Mouse (Mus musculus) retina, postnatal 7 days (tissue): ENCODE data around the gene Rsbn1.

ENCODE experiments used
- DNase-seq: peaks from one replicate; pipeline ENCODE4 v3.0.0-alpha.2; 2012; ENCODE audit warnings: low read depth, low spot score

The Rsbn1 gene

DNA sequence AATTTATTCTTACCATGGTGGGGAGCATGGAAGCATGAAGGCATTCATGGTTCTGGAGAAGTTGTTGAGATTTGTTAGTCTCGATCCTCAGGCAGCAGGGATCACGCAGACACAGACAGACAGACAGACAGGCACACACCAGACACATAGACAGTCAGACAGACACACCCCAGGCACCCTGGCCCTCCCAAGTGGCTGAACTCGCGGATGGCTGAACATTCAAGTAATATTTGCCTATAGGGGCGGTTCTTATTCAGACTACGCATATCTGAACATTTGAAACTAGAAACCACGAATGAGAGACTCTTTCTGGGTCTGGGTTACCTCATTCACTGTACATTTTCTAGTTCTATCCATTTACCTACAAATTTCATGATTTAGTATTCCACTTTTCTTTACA is 34.7 kb downstream of the Rsbn1 start:
- no peak for DNase-seq

DNA sequence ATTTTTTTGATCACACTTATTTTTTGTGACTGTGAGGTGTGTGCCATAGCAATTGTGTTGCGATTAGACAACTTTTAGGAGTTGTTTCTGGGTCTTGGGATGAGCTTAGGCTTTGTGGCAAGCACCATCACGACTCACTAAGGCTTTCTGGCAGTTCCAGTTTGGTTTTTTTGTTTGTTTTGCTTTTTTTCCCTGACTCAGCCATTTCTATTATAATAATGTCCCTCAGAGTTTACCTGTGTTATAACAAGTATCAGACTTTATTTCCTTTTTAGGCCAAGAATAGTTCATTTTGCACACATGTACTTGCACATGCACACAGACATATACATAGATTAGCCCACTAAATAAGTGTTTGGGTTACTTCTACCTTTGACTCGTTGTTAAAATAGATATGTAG is 46.7 kb downstream of the Rsbn1 start:
- no peak for DNase-seq

DNA sequence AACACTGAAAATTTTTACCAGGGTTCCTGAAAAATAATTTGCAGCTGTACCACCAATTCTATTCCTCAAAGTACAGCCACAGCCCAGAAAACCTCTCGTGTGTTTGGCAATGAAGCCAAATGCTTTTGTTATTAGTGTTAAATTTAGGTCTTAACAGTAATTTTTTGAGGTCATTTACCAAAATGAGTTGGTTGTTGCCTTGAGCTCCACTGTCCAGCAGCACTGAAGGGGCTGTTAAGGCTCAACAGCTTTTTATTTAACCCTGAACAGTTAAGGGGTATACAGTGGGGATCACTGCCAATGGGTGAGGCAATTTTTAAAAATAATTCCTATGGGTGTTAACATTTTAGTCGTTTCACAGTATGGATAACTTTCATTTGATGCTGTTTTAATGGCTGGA is 53.3 kb downstream of the Rsbn1 start:
- no peak for DNase-seq

DNA sequence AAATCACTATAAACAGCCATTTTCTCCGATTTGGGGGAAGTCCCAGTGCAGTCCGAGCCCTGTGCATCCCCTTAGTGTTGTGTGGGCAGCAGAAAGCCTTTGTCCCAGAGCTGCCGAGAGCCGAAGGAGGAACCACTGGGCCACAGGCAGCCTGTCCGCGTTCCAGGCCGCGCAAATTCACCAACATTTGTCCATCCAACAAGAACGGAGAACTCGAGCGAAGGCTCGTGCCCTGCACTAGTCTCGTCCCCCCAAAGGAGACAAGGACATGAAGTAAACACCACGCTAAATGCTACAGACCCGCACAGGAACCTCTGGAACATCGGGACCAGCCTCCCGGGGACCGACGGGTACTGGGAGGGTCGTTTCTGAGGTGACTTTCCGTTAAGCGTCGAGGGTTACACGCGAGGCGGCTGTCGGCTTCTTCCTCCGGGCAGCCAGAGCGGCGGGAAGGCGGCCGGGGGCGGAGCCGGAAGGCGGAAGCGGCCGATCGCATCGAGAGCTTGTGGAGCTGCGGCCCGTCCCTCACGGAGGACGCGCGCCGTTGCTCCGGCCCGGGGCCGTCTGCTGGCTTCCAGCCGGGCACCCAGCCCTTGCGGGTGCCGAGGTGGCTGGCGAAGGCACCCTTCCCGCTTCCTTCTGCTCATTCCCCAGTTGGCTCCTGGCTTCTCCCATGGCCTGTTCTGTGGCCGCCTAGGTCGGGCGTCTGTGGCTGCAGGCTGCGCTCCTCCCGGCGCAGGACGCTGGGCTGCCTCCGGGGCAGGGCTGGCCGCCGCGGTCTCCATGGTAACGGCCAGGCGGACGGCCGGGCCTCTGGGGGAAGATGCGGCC is 54.2 kb downstream of the Rsbn1 start, which contains the start of gene Phtf1:
Phtf1 (plus strand) TSS at position 250 of the 831 bp plus-strand sequence.
- DNase-seq, result peak; percentile 68

DNA sequence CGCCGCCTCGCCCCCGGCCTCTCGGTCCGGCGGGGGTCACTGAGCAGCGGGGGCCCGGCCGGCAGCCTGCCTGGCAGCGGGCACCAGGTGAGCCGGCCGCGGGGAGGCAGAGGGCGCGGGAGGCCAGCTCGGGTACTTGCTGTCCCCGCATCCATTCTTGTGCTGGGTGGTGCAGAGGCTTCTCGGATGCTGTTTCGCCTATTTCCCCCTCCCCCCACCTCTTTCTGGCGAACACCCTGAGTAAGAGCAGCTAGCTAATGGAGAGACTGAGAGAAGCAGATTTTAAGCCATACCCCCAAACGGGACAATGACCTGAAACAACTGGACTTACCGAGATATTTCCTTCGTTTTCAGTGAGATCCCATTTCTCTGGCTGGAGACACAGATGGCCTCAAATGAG is 54.8 kb downstream of the Rsbn1 start:
- peak; percentile 5 for DNase-seq

DNA sequence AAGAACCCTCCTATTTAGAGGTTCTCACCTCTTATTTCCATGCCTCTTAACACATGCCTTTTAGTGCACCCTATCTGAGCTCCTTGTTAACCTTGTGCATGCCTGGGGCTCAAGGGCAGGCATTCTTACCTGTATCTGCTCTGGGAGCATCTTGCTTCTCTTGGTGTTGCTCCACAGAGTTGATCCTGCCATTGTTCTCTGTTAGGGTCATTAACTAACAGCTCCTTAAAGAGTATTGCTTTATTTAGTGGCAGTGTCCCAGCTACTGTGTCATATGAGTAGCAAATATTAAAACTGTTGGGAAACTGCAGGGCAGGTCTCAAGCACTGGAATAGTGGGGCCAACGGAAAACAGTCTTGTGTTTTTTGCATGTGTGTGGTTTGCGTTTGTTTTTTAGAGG is 57.2 kb downstream of the Rsbn1 start:
- no peak for DNase-seq

DNA sequence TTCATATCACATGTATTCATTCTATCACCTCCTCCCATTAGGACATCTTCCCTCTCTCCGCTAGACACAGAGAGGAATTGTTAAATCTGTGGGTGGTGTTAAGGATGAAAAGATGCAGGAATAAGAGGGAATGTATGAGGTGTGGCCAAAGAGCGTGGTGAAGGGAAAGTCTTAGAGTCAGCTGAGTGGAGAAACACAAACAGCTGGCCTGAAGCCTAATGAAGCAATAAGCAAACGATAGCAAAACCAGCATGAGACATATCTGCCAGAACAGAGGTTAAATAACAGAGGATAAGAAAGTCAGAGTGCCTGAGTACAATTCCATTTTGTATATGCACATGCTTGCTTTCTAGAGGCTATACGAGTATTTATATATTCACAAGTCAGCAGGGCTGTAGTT is 70.6 kb downstream of the Rsbn1 start:
- DNase-seq, result no peak

DNA sequence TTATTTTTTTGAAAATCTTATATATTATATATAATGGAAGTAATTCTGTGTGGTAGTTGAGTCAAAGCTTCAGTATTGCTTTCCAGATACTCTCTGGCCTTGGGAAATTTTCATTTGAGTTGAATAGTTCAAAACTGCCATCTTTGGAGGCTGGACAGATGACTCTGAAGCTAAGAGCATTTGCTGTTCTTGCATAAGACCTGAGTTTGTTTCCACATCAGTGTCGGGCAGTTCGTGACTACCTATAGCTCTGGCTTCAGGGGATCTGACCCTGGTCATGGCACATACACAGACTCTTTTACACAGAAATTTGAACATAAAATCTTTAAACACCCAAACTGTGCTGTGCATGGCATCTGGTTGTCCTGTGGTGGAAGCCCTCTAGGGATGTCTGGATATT is 71.3 kb downstream of the Rsbn1 start:
- DNase-seq, result no peak

DNA sequence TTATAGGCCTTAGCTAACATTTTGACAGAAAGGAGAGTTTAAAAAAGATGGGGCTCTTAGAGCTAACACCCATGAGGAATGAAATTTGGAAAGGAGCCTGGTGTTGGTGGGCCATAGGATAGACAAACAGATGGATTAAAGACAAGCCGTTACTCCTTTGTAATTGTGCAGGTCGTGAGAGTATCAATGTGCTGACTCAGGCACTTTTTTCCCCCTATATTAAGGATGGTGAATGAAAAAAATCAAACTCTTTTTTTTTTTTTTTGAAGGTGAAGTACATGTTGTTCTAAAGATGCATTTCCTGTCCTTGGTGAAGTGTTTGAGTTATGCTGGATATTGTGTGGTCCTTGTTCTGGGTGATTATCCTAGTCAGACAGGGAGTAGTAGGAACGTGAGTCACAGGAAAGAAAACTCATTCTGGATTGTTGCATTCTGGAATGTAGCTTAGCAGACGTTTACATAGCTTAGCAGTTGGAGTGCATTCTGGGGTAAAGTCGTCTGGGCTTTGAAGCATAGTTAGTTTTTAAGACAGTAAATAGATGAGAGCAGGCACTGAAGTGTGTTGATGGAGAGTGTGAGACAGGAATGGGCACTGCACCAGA is 74.0 kb downstream of the Rsbn1 start:
- DNase-seq, result no peak

DNA sequence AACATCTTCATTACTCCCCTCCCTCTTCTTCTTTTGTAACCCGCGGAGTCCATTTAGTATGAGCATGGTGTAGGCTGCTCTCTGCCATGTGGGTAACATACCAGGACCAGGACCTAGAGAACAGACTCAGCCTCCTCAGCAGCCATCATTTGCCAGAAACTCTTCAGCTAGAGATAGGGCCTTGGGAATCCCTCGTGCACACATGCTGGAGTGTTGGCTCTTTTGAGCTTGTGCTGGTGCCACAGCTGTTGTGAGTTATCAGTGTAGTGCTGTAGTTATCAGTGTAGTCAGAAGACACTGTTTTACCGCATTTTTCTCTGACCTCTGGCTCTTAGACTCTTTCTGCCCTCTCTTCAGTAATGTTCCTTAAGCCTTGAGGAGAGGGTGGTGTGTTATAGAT is 75.4 kb downstream of the Rsbn1 start:
- DNase-seq, result no peak

DNA sequence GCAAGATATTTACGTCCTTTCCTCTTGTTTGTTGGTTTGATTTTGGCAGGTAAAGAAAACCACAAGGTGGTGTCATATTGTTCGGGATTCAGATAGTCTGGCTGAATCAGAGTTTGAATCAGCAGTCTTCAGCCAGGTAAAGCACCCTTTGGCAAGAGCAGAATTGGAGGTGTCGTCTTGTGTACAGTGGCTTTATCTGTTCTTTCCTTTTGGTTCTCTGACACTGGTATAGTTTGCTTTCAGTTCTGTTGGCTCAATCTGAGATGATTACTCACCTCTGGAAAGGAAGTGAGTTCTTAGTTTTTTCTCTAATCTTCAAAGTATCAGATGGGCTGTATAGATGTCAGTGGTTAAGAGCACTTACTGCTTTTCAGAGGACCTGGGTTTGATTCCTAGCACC is 77.4 kb downstream of the Rsbn1 start:
- DNase-seq, result no peak

DNA sequence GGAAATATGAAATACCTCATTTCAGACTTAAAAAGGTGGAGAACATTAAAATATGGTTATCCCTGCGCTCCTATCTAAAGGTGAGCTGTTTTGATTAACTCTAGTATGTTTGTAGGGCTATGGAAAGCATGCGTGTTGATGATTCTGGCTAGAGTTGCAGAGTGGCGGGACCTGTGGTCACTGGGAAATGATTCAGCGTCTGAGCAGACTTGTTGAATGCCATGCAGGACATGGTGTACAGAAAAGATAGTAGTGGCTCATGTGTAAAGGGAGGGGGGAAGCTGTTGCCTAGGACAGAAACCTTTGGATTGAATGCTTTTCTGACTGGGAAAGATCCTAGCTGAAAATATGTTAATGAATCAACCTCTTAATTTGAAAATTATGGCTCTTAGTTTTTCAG is 84.8 kb downstream of the Rsbn1 start:
- DNase-seq, result no peak

DNA sequence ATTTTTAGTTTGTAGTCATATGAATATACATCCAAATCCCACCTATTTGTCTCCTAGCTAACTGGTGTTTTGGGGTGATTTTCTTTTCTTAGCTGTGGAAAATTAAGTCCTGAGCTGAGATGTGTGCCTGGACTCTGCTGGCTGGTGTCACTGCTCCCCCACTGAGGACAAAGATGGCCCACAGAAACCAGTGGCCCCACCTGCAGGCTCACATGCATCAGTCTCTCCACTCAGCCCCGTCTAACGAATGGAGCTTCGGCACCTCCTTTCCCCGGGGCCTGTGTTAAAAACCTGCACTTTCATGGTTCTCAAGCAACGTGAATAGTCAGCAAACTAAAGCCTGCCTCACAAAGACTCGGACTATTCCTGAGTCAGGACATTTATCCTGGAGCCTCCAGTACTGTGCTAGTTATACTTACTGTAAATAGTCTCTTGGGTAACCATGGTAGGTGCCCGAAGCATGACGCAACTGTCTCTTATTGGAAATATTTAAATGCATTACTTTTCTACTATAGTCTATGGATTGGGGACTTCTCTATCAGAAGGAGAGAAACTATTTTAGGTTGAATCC is 93.1 kb downstream of the Rsbn1 start:
- DNase-seq, result no peak

DNA sequence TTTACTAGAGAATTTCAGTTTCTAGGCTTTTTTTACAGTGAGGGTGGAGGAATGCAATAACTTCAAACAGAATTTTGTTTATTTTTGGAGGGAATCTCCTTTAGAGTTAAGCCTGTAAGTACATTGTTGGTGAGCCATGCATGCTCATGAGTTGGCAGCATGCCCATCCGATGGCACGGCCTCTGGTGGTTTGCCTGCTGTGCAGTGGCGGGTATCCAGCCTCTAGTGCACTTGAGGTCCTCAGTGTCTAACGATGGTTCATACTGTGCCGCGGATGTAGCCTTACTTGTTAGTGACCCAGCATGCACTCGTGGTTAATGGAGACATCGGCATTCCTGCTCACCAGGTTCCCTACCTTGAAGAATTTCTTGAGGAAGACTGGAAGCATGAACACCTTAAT is 93.6 kb downstream of the Rsbn1 start:
- no peak for DNase-seq

DNA sequence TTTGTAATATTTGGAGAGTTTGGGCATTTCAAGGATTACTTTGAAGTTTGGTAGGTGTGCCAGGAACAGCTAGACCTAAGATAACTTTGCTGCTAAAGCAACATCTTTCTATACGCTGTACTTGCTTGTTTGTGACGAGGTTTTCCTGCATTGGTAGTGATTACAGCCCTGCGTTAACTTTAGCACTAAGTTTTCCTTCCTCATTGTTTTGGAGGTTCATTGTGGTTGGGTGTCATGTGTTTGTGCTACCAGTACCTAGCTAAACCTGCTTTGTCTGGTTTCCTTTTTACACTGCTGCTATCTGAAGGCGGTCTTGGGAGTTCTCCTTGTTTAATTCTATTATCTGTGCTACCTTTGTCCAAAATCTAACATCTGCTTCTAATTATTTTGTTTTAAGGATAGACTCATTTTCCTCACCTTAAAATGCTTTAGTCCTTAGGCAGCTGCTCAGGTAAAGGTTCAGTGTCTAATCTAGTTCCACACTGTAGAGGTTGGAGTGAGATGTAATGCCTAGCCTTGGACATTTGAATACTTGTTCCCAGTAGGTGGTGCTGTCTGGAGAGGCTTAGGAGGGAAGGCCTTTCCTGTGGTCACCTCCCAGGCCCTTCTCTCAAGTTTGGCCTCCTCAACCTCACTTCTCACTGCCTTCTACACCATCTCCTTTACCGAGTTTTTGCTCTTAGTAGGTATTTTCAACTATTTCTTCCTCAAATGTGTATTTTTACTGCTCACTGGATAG is 96.2 kb downstream of the Rsbn1 start:
- DNase-seq, result no peak

DNA sequence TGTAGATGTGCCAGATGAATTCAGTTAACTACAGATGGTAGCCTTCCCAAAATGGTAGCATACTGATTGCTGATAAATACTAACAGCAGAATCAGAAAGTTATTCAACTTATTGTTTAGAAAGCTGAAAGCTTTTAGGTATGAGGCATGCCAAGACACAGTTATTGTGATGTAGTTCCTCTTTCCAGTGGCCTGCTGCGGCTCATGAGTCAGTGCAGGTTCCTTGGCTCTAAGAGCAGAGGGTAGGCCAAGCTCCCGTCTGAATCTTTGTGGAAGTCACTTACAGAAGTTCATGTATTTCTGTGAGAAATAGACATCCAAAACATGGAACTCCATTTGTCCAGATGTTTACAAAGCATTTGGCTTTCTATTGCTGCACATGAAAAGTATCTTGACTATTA is 98.1 kb downstream of the Rsbn1 start:
- DNase-seq, result no peak
